In the genomic region with DNA sequence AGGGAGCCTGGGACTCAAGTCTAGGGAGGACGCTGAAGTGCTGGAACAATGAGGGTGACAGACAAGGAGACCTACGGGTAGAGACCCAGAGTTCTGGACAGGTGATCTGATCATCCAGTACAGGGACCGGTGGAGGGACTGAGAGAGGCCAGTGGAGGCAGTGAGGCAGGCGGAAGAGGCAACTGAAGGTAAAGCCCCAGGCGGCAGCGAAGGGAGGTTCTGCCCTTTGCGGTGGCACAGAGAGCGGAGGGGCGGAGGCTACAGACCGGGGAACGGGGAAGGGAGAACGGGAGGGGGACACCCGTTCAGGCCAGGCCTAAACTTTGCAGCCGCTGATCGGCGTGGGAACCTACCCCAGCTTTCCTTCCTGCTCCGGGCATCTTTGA, we compare ENCODE assay signal across 8 mouse cellular contexts. TPM values are rescaled to one million over a fixed set of nuclear protein-coding genes. Genes with fewer than 3 reads are reported as not detected.
DNase-seq lines count a peak whose midpoint lies in the region; ATAC-seq and TF ChIP-seq lines count a peak whose summit lies in the region.

No protein-coding gene starts in this region.

- no peaks in the 10 kb centered on the region for H3K4me1 ChIP-seq in embryonic fibroblast, embryonic 13.5 days (ENCODE audit: control insufficient read depth, insufficient read depth, low read length)
- peaks cover 33% of the 10 kb centered on the region for H3K4me1 ChIP-seq in intestine, embryonic 16.5 days (ENCODE audit: control insufficient read depth, insufficient read depth, low read length)
- no peaks in the 10 kb centered on the region; the same call in 1 of the 2 replicates for H3K4me1 ChIP-seq in lung, embryonic 14.5 days (ENCODE audit: insufficient read depth)
- H3K4me1 ChIP-seq in olfactory bulb, adult 2 months (ENCODE audit: control insufficient read depth, insufficient read depth, low read length), result peaks cover 29% of the 10 kb centered on the region

- no peak overlapping the region for H3K27ac ChIP-seq in embryonic fibroblast, embryonic 13.5 days (ENCODE audit: insufficient read depth, low read length)
- H3K27ac ChIP-seq in intestine, embryonic 16.5 days (ENCODE audit: low read length), result no peak overlapping the region
- no peak overlapping the region for H3K27ac ChIP-seq in lung, embryonic 14.5 days (ENCODE audit: low read depth)
- H3K27ac ChIP-seq in olfactory bulb, adult 2 months (ENCODE audit: insufficient read depth, low read depth, low read length), result peak overlapping the region; percentile 98

- peak overlapping the region; percentile 67 for H3K4me3 ChIP-seq in embryonic fibroblast, embryonic 13.5 days (ENCODE audit: insufficient read depth, low read length)
- H3K4me3 ChIP-seq in intestine, embryonic 16.5 days (ENCODE audit: low read length), result peak overlapping the region; percentile 89
- peak overlapping the region; percentile 79 for H3K4me3 ChIP-seq in lung, embryonic 14.5 days (ENCODE audit: low read depth, low read length)
- H3K4me3 ChIP-seq in olfactory bulb, adult 2 months (ENCODE audit: insufficient read depth, low read depth, low read length), result peak overlapping the region; percentile 99

- no peaks in the 10 kb centered on the region for H3K36me3 ChIP-seq in intestine, embryonic 16.5 days (ENCODE audit: control insufficient read depth, insufficient read depth, low read length)
- no peaks in the 10 kb centered on the region for H3K36me3 ChIP-seq in lung, embryonic 14.5 days (ENCODE audit: insufficient read depth)

- WGBS in intestine, embryonic 16.5 days, result 2% methylated on average over 16 of the region's 17 CpGs
- WGBS in lung, embryonic 14.5 days, result 2% methylated on average over 17 of the region's 17 CpGs
- WGBS in olfactory bulb, adult 2 months, result 7% methylated on average over 17 of the region's 17 CpGs

- H3K27me3 ChIP-seq in intestine, embryonic 16.5 days (replicated peaks; ENCODE audit: control insufficient read depth, insufficient read depth, low read length), result no peaks in the 10 kb centered on the region
- H3K27me3 ChIP-seq in lung, embryonic 14.5 days (ENCODE audit: insufficient read depth, low read length), result peaks cover 20% of the 10 kb centered on the region

- TF ChIP-seq POLR2A in embryonic fibroblast, embryonic 13.5 days (IDR thresholded peaks at IDR 0.05; ENCODE audit: low read depth, low read length), result no peak
- no peak for TF ChIP-seq POLR2A in olfactory bulb, adult 2 months (IDR thresholded peaks at IDR 0.05; ENCODE audit: insufficient read depth, low read depth, low read length)

- DNase-seq in cerebellum, adult 18-20 months, result peak; percentile 42 to 51
- peak; percentile 67 for DNase-seq in MN1 (ENCODE audit: low spot score)
- DNase-seq in lung, embryonic 14.5 days, result peak; percentile 22
- DNase-seq in ovary, postnatal 14 days (ENCODE audit: low spot score), result no peak

- H3K4me2 ChIP-seq in intestine, embryonic 16.5 days (ENCODE audit: low read depth, low read length), result peak overlapping the region; percentile 75
- peak overlapping the region; percentile 94 for H3K4me2 ChIP-seq in lung, embryonic 14.5 days

- ATAC-seq in cerebellum, adult (ENCODE audit: insufficient number of reproducible peaks, low FRiP score, low TSS enrichment), result no peak
- no peak for ATAC-seq in intestine, embryonic 16.5 days
- no peak for ATAC-seq in lung, embryonic 14.5 days (ENCODE audit: insufficient read depth)

- H3K9me3 ChIP-seq in intestine, embryonic 16.5 days (ENCODE audit: control insufficient read depth, low read length), result no peaks in the 10 kb centered on the region
- H3K9me3 ChIP-seq in lung, embryonic 14.5 days (ENCODE audit: low read depth, low read length), result no peaks in the 10 kb centered on the region

- peak overlapping the region; percentile 96 for H3K9ac ChIP-seq in intestine, embryonic 16.5 days (ENCODE audit: low read depth, low read length)
- H3K9ac ChIP-seq in lung, embryonic 14.5 days, result peak overlapping the region; percentile 77

- TF ChIP-seq CTCF in embryonic fibroblast, embryonic 13.5 days (IDR thresholded peaks at IDR 0.05; ENCODE audit: borderline replicate concordance, insufficient read depth, low read length), result no peak
- TF ChIP-seq CTCF in lung, embryonic 14.5 days (IDR thresholded peaks at IDR 0.05; ENCODE audit: low read depth), result 0 out of 2 replicates have a peak, but pooled peaks have one; percentile 1
- TF ChIP-seq CTCF in olfactory bulb, adult 2 months (IDR thresholded peaks at IDR 0.05; ENCODE audit: insufficient read depth, low read depth, low read length), result no peak

RNA-seq across cellular contexts. Expression of a gene that starts 1.8 kb away (rescaled TPM):
- polyA plus RNA-seq in embryonic fibroblast, embryonic 13.5 days (2011; ENCODE audit: insufficient read length, low read depth, missing spikeins), result 5.6 and 7.2 TPM in 2 replicates
- polyA plus RNA-seq in intestine, embryonic 16.5 days (2015; fragmentation: Nextera tagmentation; extraction: Ambion mirVana), result 3.5 and 3.6 TPM in 2 replicates
- polyA plus RNA-seq in lung, embryonic 14.5 days (2014; fragmentation: Nextera tagmentation; extraction: Ambion mirVana), result 2.6 and 3.2 TPM in 2 replicates
- polyA plus RNA-seq in olfactory bulb, adult 2 months (2012; ENCODE audit: insufficient read depth, insufficient read length, low replicate concordance, missing spikeins), result 114 and 206 TPM in 2 replicates

RNA-seq across cellular contexts. Expression of a gene that starts 21.5 kb away (rescaled TPM):
- polyA plus RNA-seq in embryonic fibroblast, embryonic 13.5 days (2011; ENCODE audit: insufficient read length, low read depth, missing spikeins), result 14.4 and 15.8 TPM in 2 replicates
- 32.7 and 35.3 TPM in 2 replicates for polyA plus RNA-seq in intestine, embryonic 16.5 days (2015; fragmentation: Nextera tagmentation; extraction: Ambion mirVana)
- 16.1 and 18.0 TPM in 2 replicates for polyA plus RNA-seq in lung, embryonic 14.5 days (2014; fragmentation: Nextera tagmentation; extraction: Ambion mirVana)
- polyA plus RNA-seq in olfactory bulb, adult 2 months (2012; ENCODE audit: insufficient read depth, insufficient read length, low replicate concordance, missing spikeins), result not detected in 2 replicates

RNA-seq across cellular contexts. Expression of a gene that starts 59.6 kb away (rescaled TPM):
- polyA plus RNA-seq in embryonic fibroblast, embryonic 13.5 days (2011; ENCODE audit: insufficient read length, low read depth, missing spikeins), result not detected in 2 replicates
- not detected in 2 replicates for polyA plus RNA-seq in intestine, embryonic 16.5 days (2015; fragmentation: Nextera tagmentation; extraction: Ambion mirVana)
- not detected in 2 replicates for polyA plus RNA-seq in lung, embryonic 14.5 days (2014; fragmentation: Nextera tagmentation; extraction: Ambion mirVana)
- polyA plus RNA-seq in olfactory bulb, adult 2 months (2012; ENCODE audit: insufficient read depth, insufficient read length, low replicate concordance, missing spikeins), result not detected in 2 replicates

Comparison
In these comparisons a context has a peak if more than half of its experiments do, and no peak if none do; other contexts are left out.
1. RNA of a gene that starts 1.8 kb away (polyA plus RNA-seq): 114 to 206 TPM in olfactory bulb, adult 2 months; 5.6 to 7.2 TPM in embryonic fibroblast, embryonic 13.5 days, 3.5 to 3.6 TPM in intestine, embryonic 16.5 days and 2.6 to 3.2 TPM in lung, embryonic 14.5 days; every median in the first group is over 10 times any median in the second.
2. Peak in every context shown above with its lines, with median percentiles within 50 percentile points of each other: H3K4me3 ChIP-seq.